Mouse (Mus musculus): ENCODE data around the gene Tut7.

DNA sequence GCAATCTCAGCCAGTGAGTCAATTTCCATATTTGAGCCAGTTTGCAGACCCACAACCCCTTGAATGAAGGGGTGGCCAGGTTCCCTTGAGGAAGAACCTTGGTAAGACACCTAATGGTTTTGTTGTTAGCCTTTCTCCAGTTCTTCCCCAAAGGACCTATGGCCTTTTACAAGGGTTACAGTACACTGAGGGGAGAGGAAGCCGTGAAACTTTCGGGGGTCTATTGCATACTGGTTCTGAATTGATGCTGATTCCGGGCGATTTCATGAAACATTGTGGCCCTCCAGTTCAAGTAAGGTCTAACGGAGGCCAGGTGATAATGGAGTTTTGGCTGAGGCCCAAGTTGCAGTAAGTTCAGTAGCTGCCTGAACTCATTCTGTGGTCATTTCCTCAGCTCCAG, 21.7 kb upstream of the Tut7 start:
- TF ChIP-seq CTCF (IDR thresholded peaks at IDR 0.05; ENCODE audit: low read depth) (no peak), EP300 (IDR thresholded peaks at IDR 0.05; ENCODE audit: low read depth) (no peak)

Measured in liver, postnatal 0 days (tissue).